Mouse (Mus musculus): ENCODE measurements around the gene Ints2. TPM values are rescaled to one million over a fixed set of nuclear protein-coding genes. Genes with fewer than 3 reads are reported as not detected.
"Not testable (repeated sequence)": the region's sequence is repeated elsewhere in the genome, so short reads cannot be mapped to it uniquely, and the experiment has no call there.

Gene Ints2
- 40.4 and 44.2 TPM in 2 replicates for polyA plus RNA-seq (2016; fragmentation: Nextera tagmentation; extraction: Ambion mirVana)

GRCm38 (mm10) chr11:86257460-86258076 lies at the start of gene Ints2:
TSS of gene Ints2 (minus strand) at chr11:86257575.
- peak within 1 kb of the TSS; percentile 83 for H3K9ac ChIP-seq
- H3K9me3 ChIP-seq, result no peaks in the 10 kb centered on the region
- H3K4me1 ChIP-seq, result peaks cover 13% of the 10 kb centered on the region; the same call in 1 of the 2 replicates
- H3K27me3 ChIP-seq (replicated peaks), result no peaks in the 10 kb centered on the region
- peak within 1 kb of the TSS; percentile 46; the same call in 1 of the 2 replicates for H3K27ac ChIP-seq
- 9% methylated on average over 32 of the region's 32 CpGs for WGBS
- H3K4me3 ChIP-seq, result peak within 1 kb of the TSS; percentile 65
- peak within 1 kb of the TSS; percentile 64 for H3K4me2 ChIP-seq (replicated peaks)
- ATAC-seq (ENCODE audit: low FRiP score, low read depth), result peak; percentile 82
- peaks cover 10% of the 10 kb centered on the region for H3K36me3 ChIP-seq

DNA sequence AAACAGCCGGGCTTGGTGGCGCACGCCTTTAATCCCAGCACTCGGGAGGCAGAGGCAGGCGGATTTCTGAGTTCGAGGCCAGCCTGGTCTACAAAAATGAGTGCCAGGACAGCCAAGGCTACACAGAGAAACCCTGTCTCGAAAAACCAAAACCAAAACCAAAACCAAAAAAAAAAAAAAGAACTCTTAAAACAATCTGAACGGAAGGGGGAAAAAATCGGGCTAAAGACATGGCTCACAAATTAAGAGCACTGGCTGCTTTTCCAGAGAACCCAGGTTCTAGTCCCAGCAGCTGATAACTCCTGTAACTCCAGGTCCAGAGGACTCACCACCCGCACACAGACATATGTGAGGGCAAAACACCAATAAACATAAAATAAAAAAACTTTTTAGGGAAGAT lies 34.8 kb upstream of the Ints2 start:
- not testable (repeated sequence) for H3K4me1 ChIP-seq; H3K4me3 ChIP-seq; H3K27ac ChIP-seq; H3K27me3 ChIP-seq (replicated peaks); H3K9me3 ChIP-seq; ATAC-seq (ENCODE audit: low FRiP score, low read depth); H3K4me2 ChIP-seq (replicated peaks); H3K9ac ChIP-seq
- peaks cover 17% of the 10 kb centered on the region for H3K36me3 ChIP-seq
- WGBS, result 95% methylated on average over 10 of the region's 10 CpGs

GRCm38 (mm10) chr11:86291714-86292113 lies 34.3 kb upstream of the Ints2 start:
- Histone ChIP-seq H3K36me3 (peaks cover 17% of the 10 kb centered on the region; the same call in 1 of the 2 replicates), H3K27me3 (replicated peaks) (no peaks in the 10 kb centered on the region), H3K9ac (no peak overlapping the region), H3K9me3 (no peaks in the 10 kb centered on the region), H3K4me3 (no peak overlapping the region), H3K27ac (no peak overlapping the region), H3K4me1 (no peaks in the 10 kb centered on the region), H3K4me2 (replicated peaks) (no peak overlapping the region)
- no peak for ATAC-seq (ENCODE audit: low FRiP score, low read depth)
- WGBS, result 94% methylated on average over 6 of the region's 6 CpGs

GRCm38 (mm10) chr11:86285729-86286128 lies 28.4 kb upstream of the Ints2 start:
- Histone ChIP-seq H3K4me2 (replicated peaks) (no peak overlapping the region), H3K4me1 (no peaks in the 10 kb centered on the region), H3K27ac (no peak overlapping the region), H3K9me3 (no peaks in the 10 kb centered on the region), H3K4me3 (no peak overlapping the region), H3K9ac (no peak overlapping the region), H3K27me3 (replicated peaks) (no peaks in the 10 kb centered on the region), H3K36me3 (peaks cover 59% of the 10 kb centered on the region)
- ATAC-seq (ENCODE audit: low FRiP score, low read depth), result no peak
- 96% methylated on average over 8 of the region's 8 CpGs for WGBS

- Histone ChIP-seq H3K4me2 (replicated peaks) (no peak overlapping the region), H3K27me3 (replicated peaks) (no peaks in the 10 kb centered on the region), H3K9me3 (no peaks in the 10 kb centered on the region), H3K9ac (no peak overlapping the region), H3K36me3 (peaks cover 72% of the 10 kb centered on the region), H3K4me3 (no peak overlapping the region), H3K27ac (no peak overlapping the region), H3K4me1 (no peaks in the 10 kb centered on the region)
- no peak for ATAC-seq (ENCODE audit: low FRiP score, low read depth)
- WGBS, result 97% methylated on average over 6 of the region's 6 CpGs
Observed at GRCm38 (mm10) chr11:86278442-86279102, 21.2 kb upstream of the Ints2 start.

DNA sequence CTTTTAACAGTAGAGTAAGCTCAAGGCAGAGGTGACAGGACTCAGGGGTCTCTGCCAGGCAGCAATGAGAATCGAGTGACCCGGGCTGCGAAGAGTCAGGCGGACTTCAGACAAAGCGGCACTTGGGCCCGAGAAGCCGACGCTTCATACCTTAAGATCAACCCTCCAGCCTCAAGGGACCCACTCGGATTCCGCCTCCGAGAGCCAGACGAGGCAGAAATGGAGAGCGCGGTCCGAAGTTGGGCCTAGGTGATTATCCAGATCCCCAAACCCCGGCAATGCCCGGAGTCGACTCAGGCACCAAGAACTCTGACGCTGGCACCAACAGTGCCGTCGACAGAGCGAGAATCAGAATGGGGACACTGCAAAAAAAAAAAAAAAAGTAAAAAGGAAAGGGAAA lies 321 bp downstream of the Ints2 start:
- Histone ChIP-seq H3K27me3 (replicated peaks) (no peaks in the 10 kb centered on the region), H3K27ac (peak overlapping the region; percentile 46; the same call in 1 of the 2 replicates), H3K9me3 (no peaks in the 10 kb centered on the region), H3K36me3 (peaks cover 15% of the 10 kb centered on the region), H3K4me1 (peaks cover 13% of the 10 kb centered on the region; the same call in 1 of the 2 replicates), H3K4me2 (replicated peaks) (peak overlapping the region; percentile 64), H3K4me3 (peak overlapping the region; percentile 65), H3K9ac (peak overlapping the region; percentile 83)
- WGBS, result under 1% methylated on average over 22 of the region's 22 CpGs
- ATAC-seq (ENCODE audit: low FRiP score, low read depth), result no peak

DNA sequence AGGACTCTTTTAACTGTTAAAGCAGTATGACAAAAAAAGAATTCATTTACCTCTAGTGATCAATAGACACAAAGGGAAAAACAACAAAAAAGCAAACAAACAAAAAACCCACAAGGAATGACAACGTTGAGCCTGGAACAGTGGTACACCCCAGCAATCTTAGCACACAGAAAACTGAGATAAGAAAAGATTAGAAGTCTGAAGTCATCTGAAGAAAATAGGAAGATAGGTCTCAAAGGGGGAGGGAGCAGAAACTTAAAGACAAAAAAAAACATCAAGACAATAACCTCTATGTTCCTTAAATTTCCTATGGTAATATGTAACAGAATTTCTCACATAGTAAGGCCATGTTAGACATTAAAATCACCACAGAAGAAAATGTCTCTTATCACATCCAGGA lies 4.0 kb downstream of the Ints2 start:
- H3K4me2 ChIP-seq (replicated peaks), result no peak overlapping the region
- no peak overlapping the region for H3K9ac ChIP-seq
- H3K9me3 ChIP-seq, result no peaks in the 10 kb centered on the region
- H3K27me3 ChIP-seq (replicated peaks), result no peaks in the 10 kb centered on the region
- no peak for ATAC-seq (ENCODE audit: low FRiP score, low read depth)
- no peak overlapping the region for H3K27ac ChIP-seq
- H3K4me1 ChIP-seq, result peaks cover 13% of the 10 kb centered on the region; the same call in 1 of the 2 replicates
- H3K36me3 ChIP-seq, result peaks cover 42% of the 10 kb centered on the region
- WGBS, result 83% methylated on average over 1 of the region's 1 CpGs
- no peak overlapping the region for H3K4me3 ChIP-seq

DNA sequence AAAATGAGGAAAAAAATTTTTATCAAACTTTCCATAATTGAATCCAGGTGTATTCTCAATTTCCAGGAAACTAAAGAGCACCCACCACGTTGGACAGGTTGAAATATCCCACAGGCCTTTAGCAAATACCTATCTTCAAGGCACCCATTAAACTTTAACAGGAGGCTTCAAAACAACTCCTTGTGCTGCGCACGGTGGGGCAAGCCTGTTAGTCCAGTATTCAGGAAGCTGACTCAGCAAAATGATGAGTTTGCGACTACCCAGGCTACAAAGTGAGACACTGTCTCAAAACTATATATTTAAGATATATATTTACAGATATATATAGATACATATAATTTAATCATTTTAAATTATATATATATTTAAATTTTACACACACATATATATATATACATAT lies 24.9 kb downstream of the Ints2 start:
- no peaks in the 10 kb centered on the region for H3K27me3 ChIP-seq (replicated peaks)
- no peaks in the 10 kb centered on the region for H3K4me1 ChIP-seq
- peaks cover 54% of the 10 kb centered on the region for H3K36me3 ChIP-seq
- H3K27ac ChIP-seq, result no peak overlapping the region
- H3K4me2 ChIP-seq (replicated peaks), result no peak overlapping the region
- no peak overlapping the region for H3K9ac ChIP-seq
- H3K4me3 ChIP-seq, result no peak overlapping the region
- ATAC-seq (ENCODE audit: low FRiP score, low read depth), result no peak
- 92% methylated on average over 4 of the region's 4 CpGs for WGBS
- H3K9me3 ChIP-seq, result no peaks in the 10 kb centered on the region

DNA sequence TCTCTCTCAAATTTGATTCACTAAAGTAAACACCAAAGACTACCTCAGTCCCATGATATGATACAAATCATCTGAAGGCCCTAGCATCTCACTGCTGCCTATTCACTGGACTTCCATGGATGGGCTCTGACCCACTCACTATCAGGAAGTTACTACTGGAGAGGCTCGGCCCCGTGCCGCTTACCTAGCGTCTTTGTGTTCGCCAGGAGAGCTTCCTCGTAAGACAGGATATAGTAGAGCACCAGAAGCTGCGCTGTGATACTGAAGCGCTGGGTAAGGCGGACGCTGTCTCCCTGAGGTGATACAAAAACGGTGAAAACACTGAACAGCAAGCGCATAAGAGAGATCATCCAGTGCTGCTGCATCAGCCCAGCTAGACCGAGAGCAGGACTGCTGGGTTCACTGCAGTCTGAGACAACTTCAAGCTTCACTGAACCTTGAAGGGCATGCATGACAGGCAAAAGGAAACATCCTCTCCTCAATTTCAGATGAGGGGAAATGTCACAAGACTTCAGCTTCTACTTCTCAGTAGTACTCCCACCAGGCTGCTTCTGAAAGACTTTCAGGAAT lies 25.5 kb downstream of the Ints2 start:
- 95% methylated on average over 13 of the region's 13 CpGs for WGBS
- Histone ChIP-seq H3K36me3 (peaks cover 53% of the 10 kb centered on the region), H3K4me1 (no peaks in the 10 kb centered on the region)

DNA sequence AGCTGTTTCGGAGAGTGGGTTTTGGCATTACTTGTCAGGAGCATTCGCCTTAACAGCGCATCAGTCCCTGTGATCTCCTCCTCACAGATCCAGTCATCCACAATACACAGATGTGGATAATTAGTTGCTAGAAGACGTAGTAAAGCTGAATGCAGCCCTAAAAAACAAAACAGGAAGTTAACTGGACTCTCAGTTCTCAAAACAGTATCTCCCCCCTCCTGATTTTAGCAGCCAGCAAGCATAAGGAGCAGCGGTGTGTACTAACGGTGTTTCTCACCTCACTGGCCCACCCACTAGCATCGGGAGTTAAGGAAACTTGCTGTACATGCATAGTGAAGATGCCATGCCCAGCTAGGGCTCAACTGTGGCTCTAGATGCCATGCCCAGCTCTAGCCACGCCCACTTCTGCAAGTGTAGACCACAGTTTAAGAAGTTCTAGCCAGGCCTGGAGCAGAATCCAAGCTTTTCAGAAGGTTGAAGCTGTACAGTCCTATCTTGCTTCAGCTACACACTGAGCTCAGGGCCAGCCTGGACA lies 30.7 kb downstream of the Ints2 start:
- WGBS, result 90% methylated on average over 8 of the region's 8 CpGs

More for the DNA sequence above, 25.5 kb downstream of the Ints2 start:
- no peak overlapping the region for H3K27ac ChIP-seq
- no peaks in the 10 kb centered on the region for H3K27me3 ChIP-seq (replicated peaks)
- no peak for ATAC-seq (ENCODE audit: low FRiP score, low read depth)
- no peak overlapping the region for H3K9ac ChIP-seq
- no peak overlapping the region for H3K4me2 ChIP-seq (replicated peaks)
- H3K4me3 ChIP-seq, result no peak overlapping the region
- H3K9me3 ChIP-seq, result no peaks in the 10 kb centered on the region

GRCm38 (mm10) chr11:86225761-86226160 lies 31.6 kb downstream of the Ints2 start:
- Histone ChIP-seq H3K4me1 (no peaks in the 10 kb centered on the region), H3K4me2 (replicated peaks) (no peak overlapping the region), H3K27ac (no peak overlapping the region), H3K27me3 (replicated peaks) (no peaks in the 10 kb centered on the region), H3K9me3 (no peaks in the 10 kb centered on the region), H3K36me3 (peaks cover 72% of the 10 kb centered on the region), H3K9ac (no peak overlapping the region), H3K4me3 (no peak overlapping the region)
- no peak for ATAC-seq (ENCODE audit: low FRiP score, low read depth)
- WGBS, result 88% methylated on average over 4 of the region's 4 CpGs

More for the DNA sequence above, 30.7 kb downstream of the Ints2 start:
- Histone ChIP-seq H3K9ac (no peak overlapping the region), H3K36me3 (peaks cover 75% of the 10 kb centered on the region), H3K27ac (no peak overlapping the region), H3K4me1 (no peaks in the 10 kb centered on the region), H3K27me3 (replicated peaks) (no peaks in the 10 kb centered on the region), H3K4me2 (replicated peaks) (no peak overlapping the region), H3K4me3 (no peak overlapping the region), H3K9me3 (no peaks in the 10 kb centered on the region)
- no peak for ATAC-seq (ENCODE audit: low FRiP score, low read depth)

DNA sequence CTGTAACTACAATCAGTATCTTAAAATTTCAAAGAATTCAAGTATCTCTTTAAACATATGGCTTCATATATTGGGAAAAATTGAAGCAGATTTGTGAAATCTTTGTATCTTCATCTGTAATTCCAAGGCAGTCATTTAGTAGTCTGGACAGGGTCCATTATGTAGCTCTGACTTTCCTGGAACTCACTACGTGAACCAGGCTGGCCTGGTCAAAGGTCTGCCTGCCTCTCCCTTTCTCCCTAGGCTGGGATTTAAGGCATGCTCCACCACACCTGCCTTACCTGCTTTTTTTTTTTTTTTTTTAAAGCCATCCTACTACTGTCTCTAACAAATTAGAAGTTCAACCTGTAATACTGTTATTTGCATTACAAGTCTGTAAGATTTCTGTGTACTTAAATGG lies 45.6 kb downstream of the Ints2 start:
- Histone ChIP-seq H3K36me3 (peaks cover 66% of the 10 kb centered on the region), H3K4me3 (no peak overlapping the region), H3K9me3 (no peaks in the 10 kb centered on the region), H3K27ac (no peak overlapping the region), H3K4me2 (replicated peaks) (no peak overlapping the region), H3K27me3 (replicated peaks) (no peaks in the 10 kb centered on the region), H3K9ac (no peak overlapping the region), H3K4me1 (no peaks in the 10 kb centered on the region)
- no peak for ATAC-seq (ENCODE audit: low FRiP score, low read depth)
- 89% methylated on average over 1 of the region's 1 CpGs for WGBS

All from neural tube, embryonic 12.5 days (tissue).